Mouse (Mus musculus) hindbrain, embryonic 13.5 days (tissue): Measurements from ENCODE around the gene Wtap. TPM values are rescaled to one million over a fixed set of nuclear protein-coding genes. Genes with fewer than 3 reads are reported as not detected.
"Not testable (repeated sequence)": the region's sequence is repeated elsewhere in the genome, so short reads cannot be mapped to it uniquely, and the experiment has no call there.

Source experiments
- ATAC-seq: fragments of 200-750 bp; cut with Nextera tagmentation; 2 replicates; pipeline ENCODE4 v1.8.0; 2017; ENCODE audit warnings: moderate TSS enrichment; ENCODE audit not compliant: low FRiP score
- H3K27ac ChIP-seq: fragments of 300-500 bp; sonication (generic); 2 replicates; pipeline ENCODE4 v1.5.1; 2015; ENCODE audit warnings: inconsistent platforms, mild to moderate bottlenecking, moderate library complexity
- H3K27me3 ChIP-seq: fragments of 300-500 bp; sonication (generic); 2 replicates; pipeline ENCODE4 v1.6.1; 2015; ENCODE audit warnings: mild to moderate bottlenecking, inconsistent platforms
- H3K36me3 ChIP-seq: fragments of 300-500 bp; sonication (generic); 2 replicates; pipeline ENCODE4 v1.6.1; 2015; ENCODE audit warnings: mild to moderate bottlenecking, inconsistent platforms
- H3K4me1 ChIP-seq: fragments of 300-500 bp; sonication (generic); replicated peaks from 2 replicates; pipeline ENCODE4 v1.6.1; 2015; ENCODE audit warnings: inconsistent platforms
- H3K4me2 ChIP-seq: fragments of 300-500 bp; sonication (generic); 2 replicates; pipeline ENCODE4 v1.6.1; 2015; ENCODE audit warnings: inconsistent platforms, mild to moderate bottlenecking, moderate library complexity
- H3K4me3 ChIP-seq: fragments of 300-500 bp; sonication (generic); 2 replicates; pipeline ENCODE4 v1.5.1; 2015; ENCODE audit warnings: mild to moderate bottlenecking, inconsistent platforms
- H3K9ac ChIP-seq: fragments of 300-500 bp; sonication (generic); 2 replicates; pipeline ENCODE4 v1.6.1; 2015; ENCODE audit warnings: mild to moderate bottlenecking, inconsistent platforms
- H3K9me3 ChIP-seq: fragments of 300-500 bp; sonication (generic); 2 replicates; pipeline ENCODE4 v1.6.1; 2016; ENCODE audit warnings: inconsistent platforms
- WGBS: fragments of 180-500 bp; shearing (Covaris S2); methylation state at CpG from one replicate; pipeline ENCODE4 v1.1.7; 2015; 5-methylcytosine and 5-hydroxymethylcytosine counted together
- polyA plus RNA-seq: library from polyadenylated mRNA; unstranded; fragments of >200 nt; fragmentation: Nextera tagmentation; extraction: Ambion mirVana; gene quantifications from 2 replicates; pipeline ENCODE4 v1.2.1, GENCODE M21; 2015

Gene Wtap
- polyA plus RNA-seq, 1 experiment from 2014 or later: 136 TPM

DNA sequence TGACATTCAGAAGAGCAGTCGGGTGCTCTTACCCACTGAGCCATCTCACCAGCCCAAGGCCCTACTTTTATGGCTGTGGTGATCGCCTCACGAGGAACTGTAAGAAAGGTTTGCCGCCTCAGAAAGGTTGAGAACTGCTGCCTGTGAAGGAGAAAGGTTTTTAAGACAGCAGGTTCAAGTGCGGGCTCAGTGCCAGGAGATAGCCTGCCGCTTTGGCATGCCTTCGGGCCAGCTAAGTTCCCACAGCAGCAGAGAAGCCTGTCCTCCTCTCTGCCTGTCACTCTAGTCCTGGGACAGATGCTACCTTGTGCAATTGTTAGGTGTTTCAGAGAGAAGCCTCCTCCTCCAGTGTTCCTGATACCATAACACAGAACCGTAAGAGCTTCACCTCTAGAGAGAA, 37.3 kb downstream of the Wtap start:
- ATAC-seq: no peak

DNA sequence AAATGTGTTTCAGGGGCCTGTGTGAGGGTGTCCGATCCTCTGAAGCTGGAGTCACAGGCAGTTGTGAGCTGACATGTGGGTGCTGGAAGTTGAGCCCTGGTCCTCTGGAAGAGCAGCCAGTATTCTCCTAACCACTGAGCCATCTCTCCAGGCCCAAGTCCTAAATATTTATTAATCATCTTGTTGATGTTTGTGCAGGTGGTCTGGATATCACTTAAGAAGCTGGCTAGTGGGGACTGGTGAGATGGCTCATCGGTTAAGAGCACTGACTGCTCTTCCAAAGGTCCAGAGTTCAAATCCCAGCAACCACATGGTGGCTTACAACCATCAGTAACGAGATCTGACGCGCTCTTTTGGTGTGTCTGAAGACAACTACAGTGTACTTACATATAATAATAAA, 44.3 kb downstream of the Wtap start:
- Histone ChIP-seq H3K27ac (no peak overlapping the region), H3K36me3 (peaks cover 75% of the 10 kb centered on the region), H3K4me3 (no peak overlapping the region), H3K4me2 (no peak overlapping the region), H3K9me3 (no peaks in the 10 kb centered on the region), H3K4me1 (no peaks in the 10 kb centered on the region), H3K9ac (no peak overlapping the region), H3K27me3 (no peaks in the 10 kb centered on the region)
- ATAC-seq: no peak
- 96% methylated on average over 5 of the region's 5 CpGs for WGBS

More for the DNA sequence above, 37.3 kb downstream of the Wtap start:
- H3K9ac ChIP-seq: no peak overlapping the region
- H3K27me3 ChIP-seq: no peaks in the 10 kb centered on the region
- H3K9me3 ChIP-seq: no peaks in the 10 kb centered on the region
- no peak overlapping the region for H3K4me2 ChIP-seq
- 92% methylated on average over 8 of the region's 8 CpGs for WGBS
- H3K36me3 ChIP-seq: peaks cover 44% of the 10 kb centered on the region
- peaks cover 25% of the 10 kb centered on the region for H3K4me1 ChIP-seq
- H3K27ac ChIP-seq: no peak overlapping the region
- no peak overlapping the region for H3K4me3 ChIP-seq

DNA sequence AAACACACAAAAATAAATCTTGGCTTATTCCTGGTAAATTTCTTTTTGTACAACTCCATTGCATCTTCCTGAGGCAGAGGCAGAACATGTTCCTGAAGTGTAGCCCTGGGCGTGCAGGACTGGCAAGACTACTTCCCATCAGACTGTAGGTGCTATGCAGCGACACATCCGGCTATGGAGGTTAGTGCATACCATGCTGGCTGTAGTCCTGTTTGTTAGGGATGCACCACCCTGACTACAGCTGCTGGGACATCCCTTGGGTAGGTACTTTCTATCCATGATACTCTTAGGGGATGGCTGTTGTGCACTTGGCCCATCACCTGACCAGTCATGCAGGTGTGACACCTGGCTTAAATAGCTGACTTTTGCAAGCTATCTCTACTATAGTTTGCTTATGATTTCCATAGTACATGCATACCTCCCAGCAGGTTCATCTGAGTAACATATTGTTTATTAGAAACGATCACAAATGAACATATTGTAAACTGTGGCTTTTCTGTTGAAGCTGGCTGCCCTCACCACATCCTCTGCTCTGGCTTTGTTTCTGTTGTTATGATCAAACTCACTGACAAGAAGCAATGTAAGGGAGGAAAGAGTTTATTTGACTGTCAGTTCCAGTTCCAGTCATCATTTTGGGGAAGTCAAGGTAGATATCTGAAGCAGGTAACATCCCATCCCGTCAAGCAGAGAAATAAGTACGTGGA, 51.4 kb downstream of the Wtap start:
- 94% methylated on average over 6 of the region's 6 CpGs for WGBS
- Histone ChIP-seq H3K27ac (no peak overlapping the region), H3K27me3 (no peaks in the 10 kb centered on the region), H3K36me3 (peaks cover 50% of the 10 kb centered on the region), H3K9me3 (no peaks in the 10 kb centered on the region), H3K4me2 (no peak overlapping the region), H3K4me1 (peaks cover 9% of the 10 kb centered on the region), H3K4me3 (no peak overlapping the region), H3K9ac (no peak overlapping the region)
- ATAC-seq: no peak

DNA sequence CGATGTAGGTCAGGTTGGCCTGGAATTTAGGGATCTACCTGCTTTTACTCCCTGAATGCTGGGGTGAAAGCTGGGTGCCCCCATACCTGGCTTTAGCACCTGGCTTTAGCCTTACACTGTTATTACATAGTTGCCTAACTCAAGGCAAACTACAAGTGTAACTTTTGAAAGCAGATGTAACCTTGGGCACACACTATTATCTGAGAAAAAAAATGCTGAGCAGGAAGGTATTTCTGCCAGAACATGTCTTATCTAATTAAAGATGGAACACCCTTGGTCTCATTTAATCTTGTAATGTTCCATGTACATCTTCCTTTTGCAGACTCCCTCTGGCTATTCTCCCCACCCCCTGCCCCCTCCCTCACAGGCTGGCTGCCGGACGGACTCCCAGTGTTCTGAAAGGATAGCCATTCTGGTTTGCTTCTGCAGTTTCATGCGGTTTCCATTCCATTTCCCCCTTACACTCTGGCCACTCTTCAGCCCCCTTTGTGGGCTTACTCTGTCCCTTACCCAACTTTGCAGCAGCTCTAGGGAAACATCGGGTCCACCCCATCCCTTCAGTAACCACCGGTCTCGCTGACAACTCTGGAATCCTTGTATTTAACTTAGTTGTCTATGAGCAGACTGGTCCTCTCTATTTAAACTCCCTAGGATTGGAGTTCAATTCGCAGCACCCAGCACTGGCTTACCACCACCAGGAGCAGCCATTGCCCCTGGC, 52.3 kb downstream of the Wtap start:
- Histone ChIP-seq H3K36me3 (peaks cover 45% of the 10 kb centered on the region), H3K4me3 (no peak overlapping the region), H3K9me3 (no peaks in the 10 kb centered on the region), H3K4me1 (peaks cover 9% of the 10 kb centered on the region), H3K9ac (no peak overlapping the region), H3K4me2 (no peak overlapping the region), H3K27ac (no peak overlapping the region), H3K27me3 (no peaks in the 10 kb centered on the region)
- 84% methylated on average over 8 of the region's 8 CpGs for WGBS
- ATAC-seq: no peak

DNA sequence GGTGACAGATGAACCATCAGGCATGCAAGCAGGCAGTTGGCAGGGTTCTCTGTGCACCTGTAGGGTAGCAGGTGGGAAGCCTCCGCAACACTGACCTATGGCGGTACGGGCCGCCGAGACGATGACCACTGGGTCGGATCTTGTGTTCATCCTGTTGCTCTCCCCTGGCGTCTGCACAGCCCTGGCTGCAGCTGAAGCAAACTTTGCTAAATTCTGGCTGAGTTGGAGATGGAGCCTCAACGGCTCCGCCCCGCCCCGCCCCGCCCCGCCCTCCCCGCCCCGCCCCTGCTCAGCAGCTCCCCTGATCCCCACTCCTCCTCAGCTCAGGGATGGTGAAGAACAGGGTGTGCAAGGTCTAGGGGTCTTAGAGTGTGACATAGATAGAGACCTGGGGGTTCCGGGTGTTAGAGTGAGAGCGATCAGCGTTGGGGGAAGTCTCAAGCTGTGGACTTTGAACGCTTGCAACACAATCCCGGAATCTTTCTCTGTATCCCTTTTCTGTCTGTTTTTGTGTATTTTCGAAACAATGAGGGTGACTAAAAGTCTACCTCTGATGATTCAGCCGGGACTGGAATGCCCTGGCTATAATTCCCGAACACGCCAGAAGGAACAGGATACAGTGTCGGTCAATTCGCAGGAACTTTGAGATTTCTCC, 53.7 kb downstream of the Wtap start, which contains the start of gene Acat3:
Gene Acat3 (minus strand): TSS at position 450 of the 655 bp plus-strand sequence.
- H3K27ac ChIP-seq: no peak within 1 kb of the TSS
- peak within 1 kb of the TSS; percentile 48 for H3K4me2 ChIP-seq
- peak; percentile 60 for ATAC-seq
- H3K27me3 ChIP-seq: no peaks in the 10 kb centered on the region
- H3K9me3 ChIP-seq: no peaks in the 10 kb centered on the region
- H3K36me3 ChIP-seq: peaks cover 34% of the 10 kb centered on the region
- peaks cover 9% of the 10 kb centered on the region for H3K4me1 ChIP-seq
- peak within 1 kb of the TSS; percentile 5; the same call in 1 of the 2 replicates for H3K9ac ChIP-seq
- 16% methylated on average over 27 of the region's 27 CpGs for WGBS
- peak within 1 kb of the TSS; percentile 20 for H3K4me3 ChIP-seq

DNA sequence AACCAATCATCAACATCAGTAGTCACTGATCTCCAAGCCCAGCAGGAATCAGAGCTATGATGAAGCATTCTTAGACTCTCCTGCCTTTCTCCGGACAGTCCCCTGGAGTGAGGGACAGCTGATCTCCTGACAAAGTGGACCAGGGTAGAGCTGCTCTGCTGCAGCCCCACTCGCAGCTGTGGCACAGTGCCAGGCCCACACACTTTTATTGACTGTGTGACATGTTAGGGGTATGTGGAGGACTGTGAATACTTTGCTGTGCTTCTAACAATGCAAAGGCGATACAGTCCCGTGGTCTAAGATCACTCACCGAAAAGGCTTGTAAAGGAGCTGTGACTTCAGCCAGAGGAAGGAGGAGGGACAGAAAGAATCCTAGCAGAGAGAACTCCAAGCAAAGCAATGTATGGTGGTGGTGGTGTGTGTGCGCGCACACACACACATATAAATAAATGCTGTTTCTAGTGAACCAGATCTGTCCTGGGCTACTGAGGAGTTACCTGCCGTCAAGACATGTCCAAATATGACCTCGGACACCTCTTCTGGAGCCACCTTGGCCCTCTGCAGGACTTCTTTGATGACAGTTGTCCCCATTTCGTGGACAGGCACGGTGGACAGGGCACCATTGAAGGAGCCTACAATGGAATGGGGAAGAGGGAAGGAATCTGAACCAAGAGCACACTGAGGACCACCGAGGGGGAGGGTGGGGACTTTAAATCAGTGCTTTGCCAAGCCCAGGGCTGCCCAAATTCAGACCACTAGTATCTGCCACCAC, 54.4 kb downstream of the Wtap start:
- not testable (repeated sequence) for H3K9ac ChIP-seq

DNA sequence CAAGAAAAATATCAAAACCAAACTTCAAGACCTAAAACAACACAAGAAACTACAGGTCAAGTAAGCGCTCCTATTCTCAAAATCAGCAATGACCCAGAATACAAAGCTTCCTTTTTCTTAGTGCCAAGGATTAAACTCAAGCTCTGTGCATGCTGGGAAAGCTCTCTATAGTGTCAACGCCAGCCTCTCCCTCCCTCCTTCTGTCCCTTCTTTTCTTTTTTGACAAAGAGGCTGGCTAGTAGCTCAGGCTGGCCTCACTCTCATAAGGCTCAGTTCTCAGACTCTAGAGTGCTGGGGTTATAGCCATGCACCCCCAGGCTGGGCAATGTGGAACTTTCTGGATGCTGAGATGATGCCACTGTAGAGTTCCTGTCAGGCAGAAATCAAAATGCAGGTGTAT, 55.9 kb downstream of the Wtap start:
- WGBS: 42% methylated on average over 2 of the region's 2 CpGs
- peaks cover 9% of the 10 kb centered on the region for H3K4me1 ChIP-seq
- H3K4me3 ChIP-seq: no peak overlapping the region
- no peak overlapping the region for H3K4me2 ChIP-seq
- no peak for ATAC-seq
- no peaks in the 10 kb centered on the region for H3K27me3 ChIP-seq
- H3K9me3 ChIP-seq: no peaks in the 10 kb centered on the region
- H3K36me3 ChIP-seq: peaks cover 14% of the 10 kb centered on the region
- H3K27ac ChIP-seq: no peak overlapping the region
- no peak overlapping the region for H3K9ac ChIP-seq

More for the DNA sequence above, 54.4 kb downstream of the Wtap start:
- not testable (repeated sequence) for H3K4me1 ChIP-seq, H3K4me3 ChIP-seq, H3K27ac ChIP-seq, H3K27me3 ChIP-seq, H3K9me3 ChIP-seq
- ATAC-seq: peak; percentile 70
- Histone ChIP-seq H3K36me3 (peaks cover 26% of the 10 kb centered on the region), H3K4me2 (peak overlapping the region; percentile 48)
- 50% methylated on average over 3 of the region's 12 CpGs for WGBS

DNA sequence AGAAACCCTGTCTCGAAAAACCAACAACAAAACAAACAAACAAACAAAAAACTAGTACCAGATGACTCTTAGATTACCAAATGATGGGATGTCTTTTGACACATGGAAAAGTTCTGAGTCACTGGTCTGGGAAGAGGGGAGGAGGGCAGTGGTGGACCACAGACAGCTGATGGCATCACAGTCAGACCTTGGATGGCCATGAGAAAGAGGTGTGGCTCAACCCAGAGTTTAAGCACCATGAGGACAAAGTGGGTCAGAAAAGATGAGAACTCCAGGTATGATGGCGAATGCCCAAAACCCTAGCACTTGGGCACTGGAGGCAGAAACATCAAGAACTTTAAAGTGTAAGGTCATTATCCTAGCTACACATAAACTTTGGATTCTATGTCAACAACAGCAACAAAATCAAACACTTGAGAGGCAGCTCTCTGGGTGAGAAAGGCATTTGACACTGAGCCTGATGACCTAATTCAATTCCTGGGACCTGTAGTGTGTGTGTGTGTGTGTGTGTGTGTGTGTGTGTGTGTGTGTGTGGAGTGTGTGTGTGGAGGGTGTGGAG, 56.5 kb downstream of the Wtap start:
- Histone ChIP-seq H3K36me3 (peaks cover 9% of the 10 kb centered on the region), H3K9ac (no peak overlapping the region), H3K4me3 (no peak overlapping the region), H3K4me2 (no peak overlapping the region), H3K27ac (no peak overlapping the region), H3K27me3 (no peaks in the 10 kb centered on the region), H3K9me3 (no peaks in the 10 kb centered on the region), H3K4me1 (peaks cover 9% of the 10 kb centered on the region)
- ATAC-seq: no peak
- 90% methylated on average over 2 of the region's 2 CpGs for WGBS

DNA sequence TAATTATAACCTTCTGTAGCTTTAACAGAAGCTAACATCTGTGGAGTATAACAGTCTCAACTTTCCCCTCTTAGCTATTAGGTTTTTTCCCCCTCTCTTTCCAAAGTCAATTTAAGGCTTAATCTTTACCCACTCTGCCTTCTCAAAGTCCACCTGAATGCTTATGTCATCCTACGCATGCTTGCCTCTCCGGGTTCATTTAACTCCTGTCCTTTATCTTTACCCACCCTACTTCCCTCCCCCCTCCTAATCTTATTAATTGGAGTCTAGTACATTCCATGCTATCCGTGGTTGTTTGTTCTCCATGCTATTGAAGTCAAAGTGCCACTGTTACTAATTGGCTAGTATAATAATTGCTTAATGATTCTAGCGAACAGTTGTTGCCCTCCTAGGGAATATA, 58.2 kb downstream of the Wtap start:
- Histone ChIP-seq H3K9me3 (no peaks in the 10 kb centered on the region), H3K4me3 (no peak overlapping the region), H3K36me3 (no peaks in the 10 kb centered on the region), H3K4me2 (no peak overlapping the region), H3K9ac (no peak overlapping the region), H3K27me3 (no peaks in the 10 kb centered on the region), H3K4me1 (peaks cover 8% of the 10 kb centered on the region), H3K27ac (no peak overlapping the region)
- WGBS: 77% methylated on average over 4 of the region's 4 CpGs
- no peak for ATAC-seq

DNA sequence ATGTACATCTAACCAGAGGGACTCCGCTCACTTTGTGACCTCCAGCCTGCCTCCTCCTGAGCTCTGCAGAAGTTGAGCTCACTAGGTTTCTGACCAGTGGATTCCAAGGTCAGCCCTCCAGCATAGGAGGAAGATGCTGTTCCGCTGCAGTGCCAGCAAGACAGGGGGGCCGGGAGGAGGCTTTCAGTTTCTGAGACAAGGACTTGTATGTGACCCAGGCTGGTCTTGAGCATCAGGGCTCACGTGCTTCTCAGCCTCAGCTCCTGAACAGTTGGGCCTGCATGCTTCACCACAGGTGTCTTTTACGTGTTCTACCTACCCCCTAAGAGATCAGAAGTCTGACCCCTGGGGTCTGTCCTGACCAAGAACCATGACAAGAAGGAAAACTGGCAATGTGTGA, 62.4 kb downstream of the Wtap start:
- not testable (repeated sequence) for H3K9me3 ChIP-seq, H3K9ac ChIP-seq, ATAC-seq, H3K4me2 ChIP-seq, H3K27me3 ChIP-seq, H3K27ac ChIP-seq, H3K4me3 ChIP-seq, H3K36me3 ChIP-seq, H3K4me1 ChIP-seq
- 89% methylated on average over 5 of the region's 5 CpGs for WGBS

DNA sequence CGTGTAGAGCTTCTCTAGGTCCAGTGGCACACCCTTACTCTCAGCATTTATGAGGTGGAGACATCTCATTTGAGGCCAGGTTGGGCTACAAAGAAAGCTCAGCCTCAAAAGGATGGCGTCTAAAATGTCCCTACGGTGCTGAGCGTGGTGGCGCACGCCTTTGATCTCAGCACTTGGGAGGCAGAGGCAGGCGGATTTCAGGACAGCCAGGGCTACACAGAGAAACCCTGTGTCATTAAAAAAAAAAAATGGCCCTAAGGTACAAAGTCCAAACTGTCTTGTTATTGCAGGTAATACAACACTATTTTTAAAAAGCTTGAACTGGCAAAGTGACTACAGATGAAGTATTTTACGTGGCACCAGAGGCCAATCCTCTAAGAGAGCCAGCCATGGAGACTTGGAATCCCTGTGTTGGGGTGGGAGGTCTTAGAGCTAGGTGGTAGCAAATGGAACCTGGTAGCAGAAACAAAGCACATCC, 68.2 kb downstream of the Wtap start:
- no peak for ATAC-seq
- WGBS: 86% methylated on average over 8 of the region's 8 CpGs
- Histone ChIP-seq H3K27ac (no peak overlapping the region), H3K4me1 (no peaks in the 10 kb centered on the region), H3K9ac (no peak overlapping the region), H3K36me3 (peaks cover 59% of the 10 kb centered on the region), H3K27me3 (no peaks in the 10 kb centered on the region), H3K9me3 (no peaks in the 10 kb centered on the region), H3K4me3 (no peak overlapping the region), H3K4me2 (no peak overlapping the region)

DNA sequence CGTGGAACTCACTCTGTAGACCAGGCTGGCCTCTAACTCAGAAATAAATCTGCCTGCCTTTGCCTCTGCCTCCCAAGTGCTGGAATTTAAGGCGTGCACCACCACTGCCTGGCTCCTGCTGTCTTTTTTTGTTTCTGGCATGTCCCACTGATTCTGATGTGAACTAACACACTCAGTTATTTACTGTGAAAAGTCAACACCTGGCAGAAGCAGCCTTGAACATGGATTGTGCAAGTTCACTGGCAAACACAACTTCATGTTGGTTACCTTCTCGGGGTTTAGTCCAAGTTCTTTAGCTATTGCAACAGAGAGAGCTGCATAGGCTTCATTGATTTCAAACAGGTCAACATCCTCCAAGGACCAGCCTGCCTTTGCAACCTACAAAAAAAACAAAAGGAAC, 69.0 kb downstream of the Wtap start:
- Histone ChIP-seq H3K4me1 (no peaks in the 10 kb centered on the region), H3K27ac (no peak overlapping the region), H3K9me3 (no peaks in the 10 kb centered on the region), H3K27me3 (no peaks in the 10 kb centered on the region), H3K9ac (no peak overlapping the region), H3K36me3 (peaks cover 66% of the 10 kb centered on the region), H3K4me2 (no peak overlapping the region), H3K4me3 (no peak overlapping the region)
- ATAC-seq: no peak
- WGBS: 96% methylated on average over 3 of the region's 3 CpGs
